Mouse (Mus musculus) C2C12 (cell line): Measurements from ENCODE around the gene Plch1. TPM values are rescaled to one million over a fixed set of nuclear protein-coding genes. Genes with fewer than 3 reads are reported as not detected.

Source experiments
- H3K27me3 ChIP-seq: one replicate; pipeline ENCODE4 v1.6.1; 2011; ENCODE audit not compliant: control insufficient read depth, insufficient read depth, insufficient read length
- H3K36me3 ChIP-seq: one replicate; pipeline ENCODE4 v1.6.1; 2011; ENCODE audit not compliant: control insufficient read depth, insufficient read depth
- H3K4me3 ChIP-seq: one replicate; pipeline ENCODE4 v1.5.1; 2011; ENCODE audit warnings: mild to moderate bottlenecking, control low read depth; ENCODE audit not compliant: poor library complexity, insufficient read depth, severe bottlenecking
- H3K79me2 ChIP-seq: one replicate; pipeline ENCODE4 v1.6.1; 2011; ENCODE audit not compliant: control insufficient read depth, insufficient read depth
- H3K79me3 ChIP-seq: one replicate; pipeline ENCODE4 v1.6.1; 2011; ENCODE audit warnings: low read depth, control low read depth
- H3ac ChIP-seq: one replicate; pipeline ENCODE3; 2011; ENCODE audit warnings: low read depth; ENCODE audit not compliant: control insufficient read depth, insufficient read length
- CEBPB ChIP-seq: IDR thresholded peaks from one replicate; pipeline ENCODE4 v1.6.1; 2011; ENCODE audit warnings: low read depth, mild to moderate bottlenecking, control low read depth, moderate library complexity
- CTCF ChIP-seq: IDR thresholded peaks from one replicate; pipeline ENCODE4 v1.5.1; 2011; ENCODE audit not compliant: control insufficient read depth, insufficient read depth, insufficient read length
- FOSL1 ChIP-seq: IDR thresholded peaks from one replicate; pipeline ENCODE4 v1.8.0; 2011; ENCODE audit warnings: mild to moderate bottlenecking, low read length; ENCODE audit not compliant: poor library complexity, insufficient read depth, severe bottlenecking
- MAX ChIP-seq: IDR thresholded peaks from one replicate; pipeline ENCODE4 v1.6.1; 2011; ENCODE audit warnings: mild to moderate bottlenecking, control low read depth
- MYOD1 ChIP-seq: IDR thresholded peaks from one replicate; pipeline ENCODE4 v1.6.1; 2011; ENCODE audit warnings: low read depth; ENCODE audit not compliant: control insufficient read depth, insufficient read length
- MYOG ChIP-seq: IDR thresholded peaks from one replicate; pipeline ENCODE4 v1.6.1; 2011; ENCODE audit not compliant: control insufficient read depth, insufficient read length; ENCODE audit errors: extremely low read depth
- USF1 ChIP-seq: IDR thresholded peaks from one replicate; pipeline ENCODE4 v1.6.1; 2011; ENCODE audit warnings: low read depth, mild to moderate bottlenecking, control low read depth, moderate library complexity
- polyA plus RNA-seq: library from polyadenylated mRNA; unstranded; fragments of >200 nt; fragmentation: generic; extraction: Trizol; gene quantifications from one replicate; pipeline ENCODE4 v1.2.1, GENCODE M21; 2012; ENCODE audit warnings: missing spikeins

The Plch1 gene
- polyA plus RNA-seq, 1 experiment, result not detected

GRCm38 (mm10) chr3:63665307-63665706 lies 234.0 kb downstream of the Plch1 start:
- no peak overlapping the region for H3ac ChIP-seq
- no peaks in the 10 kb centered on the region for H3K79me2 ChIP-seq
- H3K36me3 ChIP-seq, result no peaks in the 10 kb centered on the region
- no peaks in the 10 kb centered on the region for H3K27me3 ChIP-seq
- no peak overlapping the region for H3K4me3 ChIP-seq
- TF ChIP-seq CEBPB (no peak), MAX (no peak), CTCF (no peak), USF1 (no peak)
- no peaks in the 10 kb centered on the region for H3K79me3 ChIP-seq

GRCm38 (mm10) chr3:63664575-63665243 lies 234.6 kb downstream of the Plch1 start:
- H3K36me3 ChIP-seq, result no peaks in the 10 kb centered on the region
- H3K79me3 ChIP-seq, result no peaks in the 10 kb centered on the region
- H3ac ChIP-seq, result no peak overlapping the region
- H3K27me3 ChIP-seq, result no peaks in the 10 kb centered on the region
- no peaks in the 10 kb centered on the region for H3K79me2 ChIP-seq
- H3K4me3 ChIP-seq, result no peak overlapping the region
- TF ChIP-seq USF1 (no peak), MAX (no peak), CTCF (no peak), CEBPB (no peak), MYOD1 (no peak), MYOG (no peak), FOSL1 (no peak)

Other genes starting within 250 kb of the Plch1 start
- 1.3 TPM for gene E130311K13Rik, start 30.0 kb upstream of the Plch1 start, polyA plus RNA-seq
- gene Slc33a1, start 65.3 kb upstream of the Plch1 start, polyA plus RNA-seq, result 10.0 TPM
- 11.1 TPM for gene Gmps, start 76.6 kb upstream of the Plch1 start, polyA plus RNA-seq
- gene Vmn2r1, start 182.1 kb upstream of the Plch1 start, polyA plus RNA-seq, result not detected
- not detected for gene Vmn2r2, start 242.5 kb upstream of the Plch1 start, polyA plus RNA-seq